Mouse (Mus musculus) urinary bladder, adult 18-20 months (tissue): ENCODE measurements around the gene Thrb.

Source experiments
- DNase-seq, 2 experiments: peaks; one replicate each; pipeline ENCODE4 v3.0.0; 2022; ENCODE audit warnings: low spot score in 2 of 2, mixed read lengths in 2 of 2

The Thrb gene

GRCm38 (mm10) chr14:17784207-17784806 is 124.2 kb downstream of the Thrb start:
- DNase-seq = no peak

GRCm38 (mm10) chr14:17785370-17785769 is 125.3 kb downstream of the Thrb start:
- DNase-seq = no peak

- no peak for DNase-seq
These were observed 126.2 kb downstream of the Thrb start for GRCm38 (mm10) chr14:17786249-17786648.

DNA sequence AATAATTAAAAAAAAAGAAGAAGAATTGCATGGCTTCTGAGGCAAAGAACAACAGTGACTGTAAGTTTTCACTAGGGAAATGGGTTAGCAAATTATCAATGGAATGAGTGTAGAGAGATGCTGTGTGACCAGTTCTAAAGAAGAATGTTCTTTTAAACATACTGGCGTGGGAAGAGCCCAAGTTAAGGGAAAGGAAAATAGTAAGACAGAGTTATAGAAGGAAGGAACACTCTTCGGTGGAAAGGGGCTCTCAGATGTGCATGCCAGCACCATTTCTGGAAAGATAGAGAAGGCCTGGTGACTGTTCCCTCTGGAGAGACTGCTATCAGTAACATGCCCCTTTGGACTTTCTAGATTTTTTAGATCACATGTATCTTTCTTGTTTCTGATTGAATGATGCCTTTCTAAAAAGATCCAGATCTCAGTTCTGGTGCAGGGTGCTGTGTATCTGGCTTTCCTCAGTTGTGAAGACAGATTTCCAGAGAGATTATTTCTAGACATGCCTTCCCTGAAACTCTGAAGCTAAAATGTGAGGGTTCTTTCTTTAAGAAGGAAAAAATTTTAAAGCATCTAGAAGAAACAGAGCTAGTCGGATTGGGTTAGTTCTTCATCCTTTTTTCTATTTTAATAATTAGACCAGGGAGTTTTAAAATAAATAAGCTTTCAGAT is 144.0 kb downstream of the Thrb start:
- DNase-seq = no peak

DNA sequence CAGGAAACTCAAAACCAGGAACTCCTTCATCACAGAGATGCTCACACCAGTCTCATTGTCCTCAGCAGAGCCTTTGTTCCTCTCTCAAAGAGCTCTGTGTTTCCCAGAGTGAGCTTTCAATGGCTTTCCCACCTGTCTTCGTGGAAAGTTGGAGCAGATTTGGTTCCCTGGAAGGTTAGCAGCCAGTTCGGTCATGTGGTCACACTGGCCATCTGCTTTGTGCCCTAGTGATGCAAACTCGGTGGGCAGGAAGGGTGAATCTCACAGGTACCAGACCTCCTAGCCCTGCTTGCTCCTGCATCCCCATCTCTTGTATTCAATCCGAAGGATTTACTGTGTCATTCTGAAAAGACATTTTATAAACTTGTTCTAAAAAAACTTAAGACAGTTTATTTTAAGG is 151.0 kb downstream of the Thrb start:
- no peak for DNase-seq

DNA sequence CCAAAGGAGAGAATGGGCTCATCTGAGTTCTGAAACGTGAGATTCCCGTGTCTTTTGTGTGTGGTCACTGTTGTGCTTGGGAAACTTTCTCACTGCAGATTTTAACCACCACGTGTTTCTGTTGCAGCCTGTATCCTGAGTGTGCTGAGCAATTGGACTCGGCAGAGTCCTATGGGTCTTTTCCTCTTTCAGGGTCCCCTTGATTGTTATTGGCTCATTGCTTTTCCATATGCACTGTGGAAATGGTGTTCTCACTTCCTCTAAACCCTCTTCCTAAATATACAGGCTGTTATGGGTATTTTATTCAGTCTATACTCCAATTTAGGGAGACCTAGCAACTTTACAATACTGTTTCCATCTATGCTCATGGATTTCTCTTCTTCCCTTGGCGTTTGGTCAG is 152.4 kb downstream of the Thrb start:
- no peak for DNase-seq

- DNase-seq = no peak
These were observed 155.0 kb downstream of the Thrb start for GRCm38 (mm10) chr14:17815103-17815502.

- no peak for DNase-seq
These were observed 158.0 kb downstream of the Thrb start for GRCm38 (mm10) chr14:17818086-17818485.

- no peak for DNase-seq
These were observed 162.7 kb downstream of the Thrb start for GRCm38 (mm10) chr14:17822754-17823153.

DNA sequence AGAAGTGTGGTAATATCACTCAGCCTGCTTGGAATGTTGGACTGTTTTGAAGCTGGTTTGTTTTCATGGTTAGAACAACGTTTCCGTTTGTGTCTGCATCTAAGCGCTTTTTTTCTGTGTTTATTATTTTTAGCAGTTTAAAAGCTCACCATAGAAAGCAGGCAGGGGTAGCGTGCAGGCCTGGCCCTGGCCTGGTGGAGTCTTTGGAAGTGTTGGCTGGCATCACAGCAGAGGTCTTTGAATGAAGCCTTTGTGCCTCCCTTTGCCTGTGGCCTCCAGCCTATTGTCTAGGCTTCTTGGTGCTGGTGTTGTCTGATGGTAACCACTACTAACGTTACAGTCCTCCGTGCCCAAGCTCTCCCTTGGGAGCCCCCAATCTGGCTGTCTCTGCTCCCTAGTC is 167.3 kb downstream of the Thrb start:
- no peak for DNase-seq

DNA sequence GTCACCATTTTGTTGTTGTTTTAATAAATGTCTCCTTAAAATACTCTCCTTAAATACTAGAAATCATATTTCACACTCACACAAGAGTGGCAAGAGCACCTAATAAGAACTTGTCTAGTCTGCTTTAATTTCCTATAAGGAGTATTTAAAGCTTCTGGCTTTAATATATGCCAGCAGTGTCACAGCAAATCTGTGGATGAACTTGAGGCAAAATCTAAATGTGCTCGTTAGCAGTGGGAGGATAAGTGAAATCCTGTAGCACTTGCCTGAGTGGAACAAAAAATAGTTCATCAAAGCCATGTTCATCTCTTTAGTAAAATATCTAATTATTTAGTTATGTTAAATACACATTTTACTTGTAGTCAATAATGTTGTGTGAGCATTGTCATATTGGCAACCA is 175.7 kb downstream of the Thrb start:
- no peak for DNase-seq

- no peak for DNase-seq
These were observed 176.7 kb downstream of the Thrb start for GRCm38 (mm10) chr14:17836766-17837165.

GRCm38 (mm10) chr14:17845003-17845697 is 185.1 kb downstream of the Thrb start:
- DNase-seq = no peak

GRCm38 (mm10) chr14:17845871-17846270 is 185.8 kb downstream of the Thrb start:
- DNase-seq = no peak

GRCm38 (mm10) chr14:17846700-17847099 is 186.6 kb downstream of the Thrb start:
- DNase-seq = no peak

GRCm38 (mm10) chr14:17847211-17847610 is 187.2 kb downstream of the Thrb start:
- DNase-seq = no peak

DNA sequence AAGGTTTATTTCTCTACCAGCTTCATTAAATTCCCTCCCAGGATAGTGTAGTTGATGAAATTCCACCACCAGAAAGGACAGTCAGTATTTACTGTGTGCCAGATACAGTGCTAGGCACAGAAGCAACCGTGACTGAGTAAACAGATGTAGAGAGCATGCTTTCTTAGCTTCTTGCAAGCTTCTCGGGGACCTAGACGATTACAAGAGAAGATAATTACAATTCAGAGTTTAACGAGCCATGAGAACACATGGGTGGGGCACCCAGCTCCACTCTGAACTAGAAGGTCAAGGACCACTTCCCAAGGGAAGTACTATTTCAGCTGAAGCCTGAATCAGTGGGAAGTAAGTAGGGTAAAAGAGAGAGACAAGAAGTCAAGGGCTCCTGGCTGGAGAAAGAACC is 190.3 kb downstream of the Thrb start:
- DNase-seq = no peak

- no peak for DNase-seq
These were observed 192.2 kb downstream of the Thrb start for GRCm38 (mm10) chr14:17852236-17852635.

DNA sequence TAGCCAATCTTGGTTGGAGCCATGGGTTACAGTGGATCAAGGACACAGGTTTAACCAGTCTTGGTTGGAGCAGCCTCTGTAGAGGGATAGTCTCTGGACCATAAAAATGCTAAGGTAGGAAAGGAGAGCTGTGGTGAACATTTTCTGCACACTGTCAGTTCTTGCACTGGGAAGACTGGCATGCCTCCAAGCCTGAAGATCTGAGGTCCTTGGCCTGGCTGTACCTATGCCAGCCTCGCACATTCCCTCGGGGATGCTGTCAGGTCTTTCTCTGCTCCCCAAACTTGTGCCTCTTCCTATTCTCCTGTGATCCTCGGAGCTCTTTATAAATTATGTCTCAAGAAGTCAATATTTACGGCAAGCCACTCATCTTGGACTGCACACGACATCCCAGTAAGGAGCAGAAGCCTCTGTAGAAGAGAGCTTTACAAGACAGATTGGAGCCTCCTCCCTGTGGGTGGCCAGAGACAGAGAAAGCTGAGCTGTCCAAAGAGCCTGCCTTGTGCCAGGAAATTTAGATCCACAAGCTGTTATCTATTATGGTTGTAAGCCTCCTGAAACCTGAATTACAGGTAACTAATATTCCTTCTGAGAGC is 199.8 kb downstream of the Thrb start:
- no peak for DNase-seq

GRCm38 (mm10) chr14:17862651-17863050 is 202.6 kb downstream of the Thrb start:
- DNase-seq = no peak

GRCm38 (mm10) chr14:17863701-17864320 is 203.8 kb downstream of the Thrb start:
- DNase-seq = no peak

DNA sequence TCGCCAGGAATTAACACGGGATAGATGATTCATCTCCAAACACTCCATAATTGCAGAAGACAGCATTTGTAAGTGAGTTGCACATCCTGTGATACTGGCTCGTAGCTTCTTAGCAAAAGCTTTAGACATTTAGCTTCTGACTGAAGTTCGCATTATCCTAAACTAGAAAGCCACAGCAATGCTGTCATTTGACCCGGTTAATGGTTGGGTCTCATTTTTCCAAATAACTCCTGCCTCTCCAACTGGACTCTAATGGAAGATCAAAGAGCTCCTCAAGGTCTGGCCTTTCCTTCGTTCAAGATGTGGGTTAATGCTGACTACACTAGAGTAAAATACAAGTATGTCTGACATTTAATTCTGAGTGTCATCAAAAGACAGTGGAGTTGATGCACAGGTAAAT is 208.3 kb downstream of the Thrb start:
- DNase-seq = no peak
